Comparison of ENCODE assay signal across 26 mouse cellular contexts in genomic region chr10:63978969-63979368, GRCm38 (mm10). TPM values are rescaled to one million over a fixed set of nuclear protein-coding genes. Genes with fewer than 3 reads are reported as not detected.
DNase-seq lines count a peak whose midpoint lies in the region; ATAC-seq and TF ChIP-seq lines count a peak whose summit lies in the region.
"Had no signal": no experiment of that assay in that cellular context is flagged by ENCODE, and none has a peak within 500 bp of the region (broad histone marks: within the 10 kb centered on the region; RNA-seq: fewer than 3 reads in every experiment).

No protein-coding gene starts in this region.

- H3K36me3 ChIP-seq in limb, embryonic 12.5 days, result no peaks in the 10 kb centered on the region
- no peaks in the 10 kb centered on the region for H3K36me3 ChIP-seq in limb, embryonic 10.5 days
- no peaks in the 10 kb centered on the region for H3K36me3 ChIP-seq in forebrain, embryonic 15.5 days
- no peaks in the 10 kb centered on the region for H3K36me3 ChIP-seq in hindbrain, postnatal 0 days (ENCODE audit: insufficient read depth, low read length)
- H3K36me3 ChIP-seq in neural tube, embryonic 15.5 days, result no peaks in the 10 kb centered on the region
- H3K36me3 ChIP-seq: embryonic facial prominence, embryonic 15.5 days; limb, embryonic 15.5 days; liver, embryonic 15.5 days had no signal

- no peak overlapping the region for H3K4me2 ChIP-seq in limb, embryonic 12.5 days
- peak overlapping the region; percentile 34; the same call in 1 of the 2 replicates for H3K4me2 ChIP-seq in forebrain, embryonic 15.5 days (replicated peaks)
- H3K4me2 ChIP-seq in hindbrain, postnatal 0 days (ENCODE audit: low read depth, low read length), result no peak overlapping the region
- no peak overlapping the region for H3K4me2 ChIP-seq in neural tube, embryonic 15.5 days
- H3K4me2 ChIP-seq: liver, embryonic 15.5 days had no signal

- H3K9me3 ChIP-seq in limb, embryonic 12.5 days, result no peaks in the 10 kb centered on the region
- no peaks in the 10 kb centered on the region for H3K9me3 ChIP-seq in limb, embryonic 10.5 days (replicated peaks)
- no peaks in the 10 kb centered on the region for H3K9me3 ChIP-seq in forebrain, embryonic 15.5 days
- H3K9me3 ChIP-seq in hindbrain, postnatal 0 days (ENCODE audit: low read length), result no peaks in the 10 kb centered on the region
- H3K9me3 ChIP-seq in neural tube, embryonic 15.5 days (replicated peaks), result no peaks in the 10 kb centered on the region
- H3K9me3 ChIP-seq: embryonic facial prominence, embryonic 15.5 days; limb, embryonic 15.5 days; liver, embryonic 15.5 days had no signal

- no peak for TF ChIP-seq CTCF in hindbrain, postnatal 0 days (IDR thresholded peaks at IDR 0.05; ENCODE audit: low read depth)

- H3K27ac ChIP-seq in limb, embryonic 12.5 days, result no peak overlapping the region
- no peak overlapping the region for H3K27ac ChIP-seq in limb, embryonic 10.5 days
- H3K27ac ChIP-seq in forebrain, embryonic 15.5 days (replicated peaks), result peak overlapping the region; percentile 47; the same call in 1 of the 2 replicates
- H3K27ac ChIP-seq in hindbrain, postnatal 0 days, result 0 out of 2 replicates have a peak overlapping the region, but pooled peaks have one; percentile 67
- peak overlapping the region; percentile 79 for H3K27ac ChIP-seq in neural tube, embryonic 15.5 days (replicated peaks)
- H3K27ac ChIP-seq: embryonic facial prominence, embryonic 15.5 days; limb, embryonic 15.5 days; liver, embryonic 15.5 days had no signal

- ATAC-seq in limb, embryonic 12.5 days (ENCODE audit: insufficient number of reproducible peaks, insufficient read depth, low FRiP score, low TSS enrichment, low read depth), result peak; percentile 6; the same call in 1 of the 2 replicates
- peak; percentile 45; the same call in 1 of the 2 replicates for ATAC-seq in forebrain, embryonic 15.5 days (replicated peaks)
- 0 out of 2 replicates have a peak, but pooled peaks have one; percentile 20 for ATAC-seq in hindbrain, postnatal 0 days
- ATAC-seq in neural tube, embryonic 15.5 days (ENCODE audit: low FRiP score), result peak; percentile 9

- H3K9ac ChIP-seq in limb, embryonic 12.5 days (replicated peaks), result no peak overlapping the region
- no peak overlapping the region for H3K9ac ChIP-seq in forebrain, embryonic 15.5 days (replicated peaks)
- H3K9ac ChIP-seq in hindbrain, postnatal 0 days (replicated peaks; ENCODE audit: low read length), result no peak overlapping the region
- H3K9ac ChIP-seq in neural tube, embryonic 15.5 days (replicated peaks), result no peak overlapping the region
- H3K9ac ChIP-seq: embryonic facial prominence, embryonic 15.5 days; limb, embryonic 15.5 days; liver, embryonic 15.5 days had no signal

- WGBS in limb, embryonic 12.5 days, result 56% methylated on average over 5 of the region's 5 CpGs
- WGBS in limb, embryonic 10.5 days, result 81% methylated on average over 5 of the region's 5 CpGs
- WGBS in forebrain, embryonic 15.5 days, result 50% methylated on average over 5 of the region's 5 CpGs
- WGBS in hindbrain, postnatal 0 days, result 78% methylated on average over 5 of the region's 5 CpGs
- WGBS in neural tube, embryonic 15.5 days, result 61% methylated on average over 5 of the region's 5 CpGs

- H3K27me3 ChIP-seq in limb, embryonic 12.5 days, result no peaks in the 10 kb centered on the region
- H3K27me3 ChIP-seq in limb, embryonic 10.5 days (ENCODE audit: low read depth, poor library complexity, severe bottlenecking), result no peaks in the 10 kb centered on the region
- no peaks in the 10 kb centered on the region for H3K27me3 ChIP-seq in forebrain, embryonic 15.5 days
- H3K27me3 ChIP-seq in hindbrain, postnatal 0 days (ENCODE audit: insufficient read depth, low read length), result no peaks in the 10 kb centered on the region
- H3K27me3 ChIP-seq in neural tube, embryonic 15.5 days (replicated peaks), result no peaks in the 10 kb centered on the region
- H3K27me3 ChIP-seq: CH12.LX; embryonic facial prominence, embryonic 15.5 days; limb, embryonic 15.5 days; liver, embryonic 15.5 days; megakaryocyte, embryonic 14.5 days had no signal

- no peak overlapping the region for H3K4me3 ChIP-seq in limb, embryonic 12.5 days (replicated peaks)
- no peak overlapping the region for H3K4me3 ChIP-seq in limb, embryonic 10.5 days
- H3K4me3 ChIP-seq in forebrain, embryonic 15.5 days, result no peak overlapping the region
- no peak overlapping the region for H3K4me3 ChIP-seq in hindbrain, postnatal 0 days (ENCODE audit: low read length)
- H3K4me3 ChIP-seq in neural tube, embryonic 15.5 days (replicated peaks), result no peak overlapping the region
- H3K4me3 ChIP-seq: embryonic facial prominence, embryonic 15.5 days; limb, embryonic 15.5 days; liver, embryonic 15.5 days; megakaryocyte, embryonic 14.5 days; myocyte had no signal

- no peak for DNase-seq in limb, embryonic 10.5 days (ENCODE audit: low spot score)
- no peak for DNase-seq in hindbrain, postnatal 0 days (ENCODE audit: low spot score)
- DNase-seq in cerebellum, adult 9-10 months, result no peak
- DNase-seq in spleen, postnatal 14 days (ENCODE audit: low spot score in 2 of 2), result no peak
- DNase-seq: adrenal gland, postnatal 14 days; cerebellum, adult 11 months; cerebellum, postnatal 36 days; heart, postnatal 10 days; kidney, adult 2 months; kidney, postnatal 10 days; layer of hippocampus, postnatal 36 days; thymus, postnatal 36 days had no signal

- H3K4me1 ChIP-seq in limb, embryonic 12.5 days (replicated peaks), result 0 out of 2 replicates have a peak, but pooled peaks cover 8% of the 10 kb centered on the region
- H3K4me1 ChIP-seq in limb, embryonic 10.5 days, result peaks cover 11% of the 10 kb centered on the region; the same call in 1 of the 2 replicates
- H3K4me1 ChIP-seq in forebrain, embryonic 15.5 days, result peaks cover 15% of the 10 kb centered on the region
- H3K4me1 ChIP-seq in hindbrain, postnatal 0 days (ENCODE audit: insufficient read depth, low read length), result peaks cover 6% of the 10 kb centered on the region; the same call in 1 of the 2 replicates
- H3K4me1 ChIP-seq in neural tube, embryonic 15.5 days, result peaks cover 20% of the 10 kb centered on the region
- H3K4me1 ChIP-seq: liver, embryonic 15.5 days; megakaryocyte, embryonic 14.5 days had no signal

RNA-seq across cellular contexts. Expression of gene Gm10118, which starts 51.7 kb away (rescaled TPM):
- not detected in 2 replicates for polyA plus RNA-seq in limb, embryonic 12.5 days (2016; fragmentation: Nextera tagmentation; extraction: Ambion mirVana)
- not detected in 2 replicates for polyA plus RNA-seq in limb, embryonic 10.5 days (2016; fragmentation: Nextera tagmentation; extraction: Ambion mirVana)
- 0.70 and 0.73 TPM in 2 replicates for polyA plus RNA-seq in forebrain, embryonic 15.5 days (2015; fragmentation: Nextera tagmentation; extraction: Ambion mirVana)
- 2.6 and 3.3 TPM in 2 replicates for total RNA-seq in hindbrain, postnatal 0 days (2014; rRNA removed)
- polyA plus RNA-seq in hindbrain, postnatal 0 days (2015; fragmentation: Nextera tagmentation; extraction: Ambion mirVana), result 0.71 and 0.78 TPM in 2 replicates
- 1.8 and 2.3 TPM in 2 replicates for polyA plus RNA-seq in neural tube, embryonic 15.5 days (2015; fragmentation: Nextera tagmentation; extraction: Ambion mirVana)
- total RNA-seq: adrenal gland, postnatal 14 days; CH12.LX; gastrocnemius, adult 18-20 months; gastrocnemius, postnatal 4 days; heart, postnatal 10 days; MEL had no signal
- polyA plus RNA-seq: kidney, adult 2 months; liver, embryonic 15.5 days; myocyte; small intestine, adult 2 months; testis, adult 2 months had no signal

Comparison
In these comparisons a context has a peak if more than half of its experiments do, and no peak if none do; other contexts are left out.
1. H3K27ac ChIP-seq: peak in forebrain, embryonic 15.5 days (single experiment), hindbrain, postnatal 0 days (single experiment) and neural tube, embryonic 15.5 days (single experiment); none in limb, embryonic 12.5 days (single experiment) and limb, embryonic 10.5 days (single experiment).
2. Peak in every context shown above with its lines, with median percentiles within 50 percentile points of each other: ATAC-seq.